Comparison of ENCODE assay signal across 8 mouse cellular contexts in the genomic region with DNA sequence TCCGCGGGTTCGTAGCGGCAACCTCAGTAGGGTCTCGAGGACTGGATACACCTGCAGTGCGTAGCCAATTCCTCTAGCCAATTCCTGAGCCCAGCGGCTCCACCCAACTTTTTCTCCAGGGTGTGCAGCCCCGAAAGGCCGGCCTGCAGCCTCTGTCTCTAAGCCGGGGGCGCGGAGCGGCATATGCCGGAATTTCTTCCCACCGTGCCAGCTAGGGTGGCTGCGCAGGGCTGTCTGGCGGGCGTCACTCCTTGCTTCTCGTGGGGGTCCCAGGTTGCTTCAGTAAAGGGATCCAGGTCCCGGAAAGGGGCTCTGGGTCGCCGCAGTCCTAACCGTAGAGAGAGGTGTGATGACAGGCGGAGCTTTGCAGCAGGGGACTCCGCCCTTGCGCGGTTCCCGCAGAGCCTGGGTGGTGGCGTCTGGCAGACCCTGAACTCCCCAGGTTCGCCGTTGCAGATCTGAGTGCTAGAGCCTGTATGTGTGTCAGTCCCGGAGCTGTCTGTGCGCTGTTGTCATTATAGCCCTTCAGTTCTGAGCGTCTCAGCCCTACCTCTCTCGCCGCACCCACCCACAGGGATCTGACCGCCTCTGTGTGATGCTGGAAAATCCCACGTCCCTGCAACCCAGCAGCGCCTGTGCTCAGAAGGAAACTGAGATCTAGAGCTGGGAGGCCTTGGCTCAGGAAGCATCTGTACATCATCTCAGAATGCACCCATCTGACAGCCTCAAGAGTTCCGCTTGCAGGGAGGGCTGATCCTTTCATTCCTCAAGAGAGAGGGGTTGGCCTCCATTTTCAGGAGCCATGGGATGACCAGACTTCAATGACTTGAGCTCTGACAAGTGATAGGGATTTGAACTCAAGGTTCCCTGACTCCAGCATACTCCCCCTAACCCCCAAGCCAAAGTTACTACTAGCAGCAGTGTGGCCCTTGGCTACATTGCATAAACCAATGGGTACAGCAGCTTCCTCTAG. TPM values are rescaled to one million over a fixed set of nuclear protein-coding genes. Genes with fewer than 3 reads are reported as not detected.
A peak's percentile ranks its signal among the peaks of the same experiment; 100 is the strongest.
DNase-seq lines count a peak whose midpoint lies in the region; ATAC-seq and TF ChIP-seq lines count a peak whose summit lies in the region.

No protein-coding gene starts in this region.

- DNase-seq in adrenal gland, postnatal 10 days = peak; percentile 45
- no peak for DNase-seq in adrenal gland, adult 8-10 months
- DNase-seq in CD8-positive naive resting alpha-beta T cell, adult 2 months (ENCODE audit: low read depth in 2 of 2, low spot score in 2 of 2) = peak; percentile 20 to 33
- no peak for DNase-seq in embryonic facial prominence, embryonic 14.5 days (ENCODE audit: low spot score)
- no peak for DNase-seq in hindbrain, embryonic 11.5 days (ENCODE audit: low spot score)
- DNase-seq in left cerebral cortex, adult 9 months (ENCODE audit: low spot score in 2 of 2) = peak; percentile 59 to 74
- DNase-seq in thymus, adult 2 months = peak; percentile 49

- H3K4me2 ChIP-seq in embryonic facial prominence, embryonic 14.5 days (ENCODE audit: low read depth, low read length) = peak overlapping the region; percentile 100
- peak overlapping the region; percentile 98 for H3K4me2 ChIP-seq in hindbrain, embryonic 11.5 days (replicated peaks; ENCODE audit: low read depth, low read length)
- H3K4me2 ChIP-seq in midbrain, embryonic 15.5 days = peak overlapping the region; percentile 97

- TF ChIP-seq POLR2A in thymus, adult 2 months (IDR thresholded peaks at IDR 0.05; ENCODE audit: control insufficient read depth, extremely low read depth, insufficient read depth, low read length, poor library complexity) = no peak

- H3K27ac ChIP-seq in embryonic facial prominence, embryonic 14.5 days (replicated peaks; ENCODE audit: low read depth, low read length) = no peak overlapping the region
- H3K27ac ChIP-seq in hindbrain, embryonic 11.5 days (ENCODE audit: low read depth, low read length) = no peak overlapping the region
- H3K27ac ChIP-seq in midbrain, embryonic 15.5 days = peak overlapping the region; percentile 84
- no peak overlapping the region for H3K27ac ChIP-seq in thymus, adult 2 months (ENCODE audit: control insufficient read depth, insufficient read depth, low read length)

- H3K27me3 ChIP-seq in embryonic facial prominence, embryonic 14.5 days (replicated peaks; ENCODE audit: control insufficient read depth, insufficient read depth, low read length) = peaks cover 42% of the 10 kb centered on the region
- H3K27me3 ChIP-seq in hindbrain, embryonic 11.5 days (ENCODE audit: control insufficient read depth, insufficient read depth, low read length) = peaks cover 25% of the 10 kb centered on the region
- H3K27me3 ChIP-seq in midbrain, embryonic 15.5 days (replicated peaks) = peaks cover 25% of the 10 kb centered on the region
- no peaks in the 10 kb centered on the region; the same call in 1 of the 2 replicates for H3K27me3 ChIP-seq in thymus, adult 2 months (ENCODE audit: control insufficient read depth, insufficient read depth, low read length)

- peaks cover 6% of the 10 kb centered on the region; the same call in 1 of the 2 replicates for H3K4me1 ChIP-seq in embryonic facial prominence, embryonic 14.5 days (ENCODE audit: control insufficient read depth, insufficient read depth, low read length)
- no peaks in the 10 kb centered on the region; the same call in 1 of the 2 replicates for H3K4me1 ChIP-seq in hindbrain, embryonic 11.5 days (replicated peaks; ENCODE audit: control insufficient read depth, insufficient read depth, low read length)
- peaks cover 19% of the 10 kb centered on the region for H3K4me1 ChIP-seq in midbrain, embryonic 15.5 days
- H3K4me1 ChIP-seq in thymus, adult 2 months (replicated peaks; ENCODE audit: control insufficient read depth, insufficient read depth, low read length) = peaks cover 14% of the 10 kb centered on the region

- H3K4me3 ChIP-seq in embryonic facial prominence, embryonic 14.5 days (ENCODE audit: low read depth, low read length) = peak overlapping the region; percentile 58
- H3K4me3 ChIP-seq in hindbrain, embryonic 11.5 days (ENCODE audit: low read depth, low read length) = peak overlapping the region; percentile 51
- H3K4me3 ChIP-seq in midbrain, embryonic 15.5 days = peak overlapping the region; percentile 77
- H3K4me3 ChIP-seq in thymus, adult 2 months (ENCODE audit: control insufficient read depth, insufficient read depth, low read length) = peak overlapping the region; percentile 53

- TF ChIP-seq CTCF in thymus, adult 2 months (IDR thresholded peaks at IDR 0.05; ENCODE audit: borderline replicate concordance, control insufficient read depth, extremely low read depth, insufficient read depth, low read length, poor library complexity) = no peak

- H3K9ac ChIP-seq in embryonic facial prominence, embryonic 14.5 days (ENCODE audit: low read depth, low read length) = peak overlapping the region; percentile 48
- peak overlapping the region; percentile 60 for H3K9ac ChIP-seq in hindbrain, embryonic 11.5 days (ENCODE audit: low read depth, low read length)
- H3K9ac ChIP-seq in midbrain, embryonic 15.5 days = peak overlapping the region; percentile 66

- H3K9me3 ChIP-seq in embryonic facial prominence, embryonic 14.5 days (ENCODE audit: control insufficient read depth, low read length) = no peaks in the 10 kb centered on the region
- H3K9me3 ChIP-seq in hindbrain, embryonic 11.5 days (ENCODE audit: control insufficient read depth, low read length) = no peaks in the 10 kb centered on the region
- no peaks in the 10 kb centered on the region for H3K9me3 ChIP-seq in midbrain, embryonic 15.5 days

- H3K36me3 ChIP-seq in embryonic facial prominence, embryonic 14.5 days (ENCODE audit: control insufficient read depth, insufficient read depth, low read length) = no peaks in the 10 kb centered on the region
- no peaks in the 10 kb centered on the region for H3K36me3 ChIP-seq in hindbrain, embryonic 11.5 days (ENCODE audit: control insufficient read depth, insufficient read depth, low read length)
- H3K36me3 ChIP-seq in midbrain, embryonic 15.5 days (replicated peaks) = no peaks in the 10 kb centered on the region
- no peaks in the 10 kb centered on the region for H3K36me3 ChIP-seq in thymus, adult 2 months (ENCODE audit: control insufficient read depth, insufficient read depth, low read length)

- WGBS in embryonic facial prominence, embryonic 14.5 days = 4% methylated on average over 34 of the region's 40 CpGs
- WGBS in hindbrain, embryonic 11.5 days = 2% methylated on average over 40 of the region's 40 CpGs
- WGBS in midbrain, embryonic 15.5 days = 1% methylated on average over 40 of the region's 40 CpGs
- 4% methylated on average over 40 of the region's 40 CpGs for WGBS in thymus, adult 2 months

- ATAC-seq in embryonic facial prominence, embryonic 14.5 days (ENCODE audit: low read depth) = no peak; the same call in none of the 2 replicates
- no peak; the same call in 1 of the 2 replicates for ATAC-seq in hindbrain, embryonic 11.5 days (ENCODE audit: low FRiP score)
- ATAC-seq in midbrain, embryonic 15.5 days (replicated peaks) = peak; percentile 22

RNA-seq across cellular contexts. Expression of a gene that starts 0.7 kb away (rescaled TPM):
- 1 to 10 TPM; 4.0 to 8.9 TPM for total RNA-seq in adrenal gland, postnatal 10 days (2021)
- total RNA-seq in adrenal gland, adult 8-10 months (2022) = 10 to 100 TPM in 2 of 4 experiments, 1 to 10 TPM in 2; 4.4 to 21.5 (median 11.4) TPM
- polyA plus RNA-seq in embryonic facial prominence, embryonic 14.5 days (2014; fragmentation: Nextera tagmentation; extraction: Ambion mirVana) = 3.4 and 5.4 TPM in 2 replicates
- 0.60 and 0.82 TPM in 2 replicates for polyA plus RNA-seq in hindbrain, embryonic 11.5 days (2014; fragmentation: Nextera tagmentation; extraction: Ambion mirVana)
- polyA plus RNA-seq in midbrain, embryonic 15.5 days (2015; fragmentation: Nextera tagmentation; extraction: Ambion mirVana) = 21.3 and 25.7 TPM in 2 replicates
- polyA plus RNA-seq in thymus, adult 2 months (2012; rRNA removed) = 4.0 and 4.5 TPM in 2 replicates

RNA-seq across cellular contexts. Expression of a gene that starts 18.6 kb away (rescaled TPM):
- total RNA-seq in adrenal gland, postnatal 10 days (2021) = 10 to 100 TPM in 1 of 2 experiments, 1 to 10 TPM in 1; 9.5 to 17.6 TPM
- 10 to 100 TPM; 34.2 to 35.9 (median 35.1) TPM for total RNA-seq in adrenal gland, adult 8-10 months (2022)
- 5.1 and 5.3 TPM in 2 replicates for polyA plus RNA-seq in embryonic facial prominence, embryonic 14.5 days (2014; fragmentation: Nextera tagmentation; extraction: Ambion mirVana)
- 1.5 and 2.4 TPM in 2 replicates for polyA plus RNA-seq in hindbrain, embryonic 11.5 days (2014; fragmentation: Nextera tagmentation; extraction: Ambion mirVana)
- 2.5 and 3.5 TPM in 2 replicates for polyA plus RNA-seq in midbrain, embryonic 15.5 days (2015; fragmentation: Nextera tagmentation; extraction: Ambion mirVana)
- polyA plus RNA-seq in thymus, adult 2 months (2012; rRNA removed) = 4.4 and 5.2 TPM in 2 replicates

Comparison
In these comparisons a context has a peak if more than half of its experiments do, and no peak if none do; other contexts are left out.
1. DNase-seq: peak in adrenal gland, postnatal 10 days (single experiment), CD8-positive naive resting alpha-beta T cell, adult 2 months (2 of 2), left cerebral cortex, adult 9 months (2 of 2) and thymus, adult 2 months (single experiment); none in adrenal gland, adult 8-10 months (single experiment), embryonic facial prominence, embryonic 14.5 days (single experiment) and hindbrain, embryonic 11.5 days (single experiment).
2. Peak in every context shown above with its lines, with median percentiles within 50 percentile points of each other: H3K4me2 ChIP-seq, H3K4me3 ChIP-seq and H3K9ac ChIP-seq.